Mouse (Mus musculus): ENCODE measurements around the gene Mras.

- TF ChIP-seq CTCF (IDR thresholded peaks at IDR 0.05) (no peak), EP300 (IDR thresholded peaks at IDR 0.05) (no peak)
These were observed 45.6 kb downstream of the Mras start for GRCm38 (mm10) chr9:99391557-99391956.
